In the genomic region with DNA sequence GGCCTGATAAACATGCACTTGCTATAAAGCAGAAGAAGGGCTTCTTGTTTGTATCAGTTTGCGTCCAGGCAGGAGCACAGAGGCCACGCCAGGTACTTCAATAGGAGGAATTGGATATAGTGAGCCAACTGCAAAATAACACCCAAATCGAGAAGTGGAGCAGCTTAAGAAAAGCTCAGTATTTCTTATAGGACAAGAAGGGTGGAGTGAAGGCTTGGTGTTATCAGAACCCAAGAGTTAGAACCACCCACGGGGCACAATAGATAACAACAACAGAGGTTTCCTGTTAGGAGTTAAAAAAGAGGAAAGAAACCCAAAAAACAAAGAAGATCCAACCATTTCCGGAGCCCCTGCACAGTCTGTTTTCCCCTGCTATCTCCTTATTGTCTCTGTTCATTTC, we compare ENCODE assay signal across 16 mouse cellular contexts.
"Had no signal": no experiment of that assay in that cellular context is flagged by ENCODE, and none has a peak within 500 bp of the region (broad histone marks: within the 10 kb centered on the region; RNA-seq: fewer than 3 reads in every experiment).

No protein-coding gene starts in this region.

- H3K4me1 ChIP-seq: kidney, embryonic 15.5 days; limb, embryonic 13.5 days; midbrain, embryonic 10.5 days; neural tube, embryonic 15.5 days; stomach, embryonic 15.5 days had no signal

- H3K27ac ChIP-seq: kidney, embryonic 15.5 days; limb, embryonic 13.5 days; midbrain, embryonic 10.5 days; neural tube, embryonic 15.5 days; stomach, embryonic 15.5 days had no signal

- H3K4me2 ChIP-seq: kidney, embryonic 15.5 days; limb, embryonic 13.5 days; neural tube, embryonic 15.5 days; stomach, embryonic 15.5 days had no signal

- H3K9ac ChIP-seq: kidney, embryonic 15.5 days; limb, embryonic 13.5 days; neural tube, embryonic 15.5 days; stomach, embryonic 15.5 days had no signal

- H3K27me3 ChIP-seq: kidney, embryonic 15.5 days; limb, embryonic 13.5 days; neural tube, embryonic 15.5 days; stomach, embryonic 15.5 days had no signal

- H3K4me3 ChIP-seq: kidney, embryonic 15.5 days; limb, embryonic 13.5 days; midbrain, embryonic 10.5 days; myocyte; neural tube, embryonic 15.5 days; stomach, embryonic 15.5 days had no signal

- H3K9me3 ChIP-seq: kidney, embryonic 15.5 days; limb, embryonic 13.5 days; midbrain, embryonic 10.5 days; neural tube, embryonic 15.5 days; stomach, embryonic 15.5 days had no signal

- DNase-seq: kidney, adult 2 months; kidney, postnatal 14 days; left cerebral cortex, postnatal 4 days; lung, adult 18-20 months; midbrain, embryonic 14.5 days; right cerebral cortex, adult 18-20 months; right cerebral cortex, postnatal 4 days; spleen, adult 18-20 months; thymus, adult 2 months; thymus, postnatal 25 days had no signal

- H3K36me3 ChIP-seq: kidney, embryonic 15.5 days; limb, embryonic 13.5 days; midbrain, embryonic 10.5 days; neural tube, embryonic 15.5 days; stomach, embryonic 15.5 days had no signal
